Mouse (Mus musculus): ENCODE data around the gene Ccdc51.

DNA sequence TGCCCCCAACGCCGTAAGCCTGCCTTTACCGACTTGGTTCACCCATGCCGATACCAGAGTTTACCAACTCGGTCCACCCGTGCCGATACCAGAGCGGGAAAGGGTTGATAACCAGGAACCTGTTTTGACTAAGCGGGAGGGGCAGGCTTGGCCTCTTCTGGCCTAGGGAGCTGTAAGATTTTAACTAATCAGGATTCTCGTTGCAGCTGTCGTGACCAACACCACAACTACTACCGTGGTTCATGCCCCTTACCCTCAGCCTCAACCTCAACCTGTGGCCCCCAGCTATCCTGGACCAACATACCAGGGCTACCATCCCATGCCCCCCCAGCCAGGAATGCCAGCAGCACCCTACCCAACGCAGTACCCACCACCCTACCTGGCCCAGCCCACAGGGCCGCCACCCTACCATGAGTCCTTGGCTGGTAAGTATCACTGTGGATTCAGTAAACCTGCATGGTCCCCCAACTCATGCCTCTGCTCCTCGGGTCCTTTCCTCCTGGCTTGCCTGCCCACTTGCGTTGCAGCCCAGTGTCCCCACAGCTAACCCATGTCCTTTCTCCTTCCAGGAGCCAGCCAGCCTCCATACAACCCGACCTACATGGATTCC is 26.1 kb upstream of the Ccdc51 start:
- TF ChIP-seq CTCF (IDR thresholded peaks at IDR 0.05), result no peak
- no peak for TF ChIP-seq EP300 (IDR thresholded peaks at IDR 0.05)

Measured in lung, postnatal 0 days (tissue).